Mouse (Mus musculus) left cerebral cortex, postnatal 14 days (tissue): ENCODE measurements at regions not wholly inside any gene's neighbourhood (a gene's known extent, or its start where the extent isn't known, plus 50 kb on each side); places are given as distances from the start of the nearest gene placed in this dataset.

ENCODE experiments used
- DNase-seq, 2 experiments: peaks; one replicate each; pipeline ENCODE4 v3.0.0; 2021 to 2022; ENCODE audit warnings: low spot score in 2 of 2, mixed read lengths in 1 of 2
- intact Hi-C: fragments of 180-260 bp; cut with DNase I; formaldehyde crosslinking; loops from one replicate; pipeline ENCODE4 v1.15.1; 2025

GRCm38 (mm10) chr3:38094370-38094979 is 370.2 kb upstream of the Gm5148 start:
- intact Hi-C loops = no loop called here
- DNase-seq = peak; percentile 35 to 41

- intact Hi-C loops = no loop called here
Observed at GRCm38 (mm10) chr3:38084548-38084947, 360.3 kb upstream of the Gm5148 start.

GRCm38 (mm10) chr3:38082386-38082785 is 358.1 kb upstream of the Gm5148 start:
- intact Hi-C loops = no loop called here
- DNase-seq = no peak

More at GRCm38 (mm10) chr3:38084548-38084947, 360.3 kb upstream of the Gm5148 start:
- DNase-seq = no peak

GRCm38 (mm10) chr3:38076835-38077234 is 352.5 kb upstream of the Gm5148 start:
- intact Hi-C loops = no loop called here
- DNase-seq = peak in 1 of 2 experiments; percentile 3

GRCm38 (mm10) chr3:38073946-38074345 is 349.7 kb upstream of the Gm5148 start:
- DNase-seq = no peak
- intact Hi-C loops = no loop called here

- no peak for DNase-seq
- intact Hi-C loops = no loop called here
Observed at GRCm38 (mm10) chr3:38055627-38056026, 331.3 kb upstream of the Gm5148 start.

GRCm38 (mm10) chr3:38052941-38053340 is 328.7 kb upstream of the Gm5148 start:
- no peak for DNase-seq
- intact Hi-C loops = no loop called here

GRCm38 (mm10) chr3:38051748-38052147 is 327.5 kb upstream of the Gm5148 start:
- intact Hi-C loops = no loop called here
- peak in 1 of 2 experiments; percentile 8 for DNase-seq

GRCm38 (mm10) chr3:38050856-38051255 is 326.6 kb upstream of the Gm5148 start:
- intact Hi-C loops = no loop called here
- DNase-seq = no peak

GRCm38 (mm10) chr3:38050366-38050765 is 326.1 kb upstream of the Gm5148 start:
- intact Hi-C loops = no loop called here

GRCm38 (mm10) chr3:38049290-38049689 is 325.0 kb upstream of the Gm5148 start:
- intact Hi-C loops = no loop called here
- no peak for DNase-seq

More at GRCm38 (mm10) chr3:38050366-38050765, 326.1 kb upstream of the Gm5148 start:
- no peak for DNase-seq

- no peak for DNase-seq
- intact Hi-C loops = no loop called here
Observed at GRCm38 (mm10) chr3:38047445-38047844, 323.2 kb upstream of the Gm5148 start.

GRCm38 (mm10) chr3:38046611-38047010 is 322.3 kb upstream of the Gm5148 start:
- intact Hi-C loops = no loop called here
- DNase-seq = no peak

- DNase-seq = no peak
- intact Hi-C loops = no loop called here
Observed at GRCm38 (mm10) chr3:38045989-38046388, 321.7 kb upstream of the Gm5148 start.

- intact Hi-C loops = no loop called here
- DNase-seq = no peak
Observed at GRCm38 (mm10) chr3:38045523-38045922, 321.2 kb upstream of the Gm5148 start.

- DNase-seq = no peak
- intact Hi-C loops = no loop called here
Observed at GRCm38 (mm10) chr3:38044338-38044737, 320.0 kb upstream of the Gm5148 start.

- DNase-seq = no peak
- intact Hi-C loops = no loop called here
Observed at GRCm38 (mm10) chr3:38042614-38043013, 318.3 kb upstream of the Gm5148 start.

- DNase-seq = no peak
- intact Hi-C loops = no loop called here
Observed at GRCm38 (mm10) chr3:38036131-38036530, 311.8 kb upstream of the Gm5148 start.

GRCm38 (mm10) chr3:38034138-38034537 is 309.8 kb upstream of the Gm5148 start:
- intact Hi-C loops = no loop called here
- DNase-seq = no peak

GRCm38 (mm10) chr3:38014768-38015167 is 290.5 kb upstream of the Gm5148 start:
- DNase-seq = no peak
- intact Hi-C loops = no loop called here

GRCm38 (mm10) chr3:38009168-38009567 is 284.9 kb upstream of the Gm5148 start:
- DNase-seq = no peak
- intact Hi-C loops = no loop called here

- no peak for DNase-seq
- intact Hi-C loops = no loop called here
Observed at GRCm38 (mm10) chr3:38008321-38008720, 284.0 kb upstream of the Gm5148 start.
